Mouse (Mus musculus) E14TG2a.4 (cell line): Measurements from ENCODE around the gene Rapgef4.

Source experiments
- CTCF ChIP-seq: conservative IDR thresholded peaks from 2 replicates; pipeline ENCODE4 v1.5.1; 2014; ENCODE audit warnings: low read length
- NANOG ChIP-seq: IDR thresholded peaks from 2 replicates; pipeline ENCODE4 v1.6.1; 2014; ENCODE audit warnings: borderline replicate concordance, low read length, mixed read lengths

- TF ChIP-seq CTCF: no peak
- TF ChIP-seq NANOG: no peak
These were observed 11.1 kb downstream of the Rapgef4 start for GRCm38 (mm10) chr2:71992129-71992528.
